Mouse (Mus musculus): Measurements from ENCODE around the gene Aldh3a1.

- TF ChIP-seq CTCF (IDR thresholded peaks at IDR 0.05; ENCODE audit: extremely low read depth, insufficient read depth, insufficient read length, insufficient replicate concordance) (no peak), POLR2A (IDR thresholded peaks at IDR 0.05; ENCODE audit: low read depth, low read length) (no peak)
Observed at GRCm38 (mm10) chr11:61225511-61225910, 18.2 kb downstream of the Aldh3a1 start.
